Mouse (Mus musculus) thymus, postnatal 36 days (tissue): ENCODE measurements around the gene Aprt.

Experiments
- DNase-seq, 2 experiments: peaks; one replicate each; pipeline ENCODE4 v3.0.0; 2022; ENCODE audit warnings: mixed read lengths in 2 of 2

The Aprt gene

GRCm38 (mm10) chr8:122526526-122527170, 50.1 kb downstream of the Aprt start:
- no peak for DNase-seq

- no peak for DNase-seq
Observed at GRCm38 (mm10) chr8:122526084-122526483, 50.6 kb downstream of the Aprt start.

- no peak for DNase-seq
Observed at GRCm38 (mm10) chr8:122525004-122525403, 51.7 kb downstream of the Aprt start.
